Mouse (Mus musculus): Measurements from ENCODE around the gene Prkn.

Prkn gene

GRCm38 (mm10) chr17:12000285-12000684 is 1160.1 kb downstream of the Prkn start:
- in situ Hi-C loops (cut with MboI; ENCODE audit: unreplicated experiment in 2 of 2) = no loop called here

DNA sequence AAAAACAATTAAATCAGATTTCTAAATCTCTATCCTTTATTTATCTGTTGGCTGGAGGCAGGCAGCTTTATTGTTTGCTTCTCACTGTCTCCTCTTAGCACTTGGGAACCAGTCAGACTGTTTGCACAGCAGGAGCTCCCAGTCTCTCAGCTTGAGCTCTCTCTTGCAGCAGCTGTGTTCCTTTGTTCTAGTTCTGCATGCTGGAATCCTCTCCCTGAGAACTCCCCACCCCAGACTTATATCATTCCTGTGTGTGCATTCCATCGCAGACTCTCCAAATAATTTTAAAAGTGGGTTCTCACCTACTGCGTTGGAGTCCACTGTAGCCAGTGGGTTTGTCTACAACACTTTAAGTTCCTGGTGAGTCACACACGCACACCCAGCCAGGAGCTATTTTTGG is 1181.1 kb downstream of the Prkn start:
- in situ Hi-C loops (cut with MboI; ENCODE audit: unreplicated experiment in 2 of 2) = no loop called here

DNA sequence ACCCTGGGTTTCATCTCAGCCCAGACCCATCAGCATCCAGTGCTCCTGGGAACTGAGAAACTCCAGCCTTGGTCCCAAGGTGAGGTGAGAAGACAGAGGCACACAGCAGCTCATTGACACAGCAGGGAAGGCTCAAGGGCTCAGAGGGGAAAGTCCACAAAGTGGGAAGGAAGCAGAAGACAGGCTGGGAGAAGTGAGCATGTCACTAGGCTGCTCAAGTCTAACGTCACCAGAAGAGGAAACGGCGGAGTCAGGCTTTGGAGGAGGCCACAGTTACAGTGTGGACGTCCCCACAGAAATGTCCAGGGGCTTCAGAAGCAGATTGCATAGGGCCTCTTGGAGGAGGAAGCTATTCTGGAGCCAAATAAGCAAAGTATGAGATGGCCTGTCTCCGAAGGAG is 1189.2 kb downstream of the Prkn start:
- in situ Hi-C loops (cut with MboI; ENCODE audit: unreplicated experiment in 2 of 2) = loop anchor here (25.0 kb wide), 2 partner anchors 633 to 783 kb away; no protein-coding TSS in a partner anchor

GRCm38 (mm10) chr17:12029921-12030461 is 1189.8 kb downstream of the Prkn start:
- in situ Hi-C loops (cut with MboI; ENCODE audit: unreplicated experiment in 2 of 2) = loop anchor here (10.0 to 25.0 kb wide), 3 partner anchors 625 to 782 kb away; no protein-coding TSS in a partner anchor

DNA sequence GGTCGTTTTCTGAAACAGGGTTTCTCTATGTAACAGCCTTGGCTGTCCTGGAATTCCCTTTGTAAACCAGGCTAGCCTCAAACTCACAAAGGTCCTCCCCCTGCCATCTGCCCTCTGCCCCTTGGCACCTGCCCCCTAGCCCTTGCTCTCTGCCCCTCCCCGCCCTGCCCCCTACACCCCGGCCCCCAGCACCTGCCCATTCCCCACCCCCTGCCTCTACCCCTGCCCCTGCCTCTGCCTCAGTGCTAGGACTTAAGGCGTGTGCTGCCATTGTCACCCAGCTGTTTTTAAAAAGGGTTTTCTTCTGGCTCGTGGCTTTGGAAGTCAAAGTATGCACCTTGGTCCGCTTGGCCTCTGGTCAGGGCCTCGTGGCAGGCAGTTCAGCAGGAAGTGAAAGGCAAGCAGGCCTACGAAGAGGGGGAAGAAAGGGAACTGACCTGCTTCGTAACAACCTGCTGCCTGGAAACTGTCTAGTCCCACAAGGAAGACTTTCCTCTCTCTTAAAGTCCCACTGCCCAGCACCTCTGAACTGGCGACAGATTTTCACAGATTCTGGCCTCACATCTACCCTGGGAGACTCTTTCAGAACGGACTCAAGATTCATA is 1190.5 kb downstream of the Prkn start:
- in situ Hi-C loops (cut with MboI; ENCODE audit: unreplicated experiment in 2 of 2) = loop anchor here (10.0 to 25.0 kb wide), 3 partner anchors 624 to 782 kb away; no protein-coding TSS in a partner anchor

- in situ Hi-C loops (cut with MboI; ENCODE audit: unreplicated experiment in 2 of 2) = loop anchor here (10.0 to 25.0 kb wide), 3 partner anchors 623 to 781 kb away; no protein-coding TSS in a partner anchor
Measured at GRCm38 (mm10) chr17:12031203-12031942, 1191.2 kb downstream of the Prkn start.

- in situ Hi-C loops (cut with MboI; ENCODE audit: unreplicated experiment in 2 of 2) = loop anchor here (10.0 to 25.0 kb wide), 3 partner anchors 623 to 780 kb away; no protein-coding TSS in a partner anchor
Measured at GRCm38 (mm10) chr17:12032014-12032791, 1192.0 kb downstream of the Prkn start.

DNA sequence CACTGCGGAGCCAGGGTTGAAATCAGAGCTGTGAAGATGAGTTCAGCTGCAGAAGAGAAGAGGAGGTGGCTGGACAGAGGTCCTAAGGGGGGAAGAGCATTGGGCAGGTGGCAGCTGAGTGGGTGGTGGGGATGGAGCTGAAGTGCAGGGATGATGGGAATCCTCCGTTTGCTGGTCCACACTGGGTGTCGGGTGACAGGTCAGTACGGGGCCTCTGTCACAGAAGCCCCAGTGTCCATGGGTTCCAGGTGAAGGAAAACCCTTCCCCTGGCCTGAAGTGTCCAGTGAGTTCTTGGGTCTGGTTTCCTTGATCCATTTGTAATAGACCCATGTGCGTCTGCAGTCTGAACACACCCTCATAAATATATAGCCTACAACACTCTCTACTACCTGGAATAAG is 1195.2 kb downstream of the Prkn start:
- in situ Hi-C loops (cut with MboI; ENCODE audit: unreplicated experiment in 2 of 2) = loop anchor here (5.0 to 25.0 kb wide), 6 partner anchors 177 to 777 kb away; no protein-coding TSS in a partner anchor

- in situ Hi-C loops (cut with MboI; ENCODE audit: unreplicated experiment in 2 of 2) = loop anchor here (5.0 to 25.0 kb wide), 6 partner anchors 176 to 776 kb away; no protein-coding TSS in a partner anchor
Measured at GRCm38 (mm10) chr17:12036205-12036604, 1196.0 kb downstream of the Prkn start.

DNA sequence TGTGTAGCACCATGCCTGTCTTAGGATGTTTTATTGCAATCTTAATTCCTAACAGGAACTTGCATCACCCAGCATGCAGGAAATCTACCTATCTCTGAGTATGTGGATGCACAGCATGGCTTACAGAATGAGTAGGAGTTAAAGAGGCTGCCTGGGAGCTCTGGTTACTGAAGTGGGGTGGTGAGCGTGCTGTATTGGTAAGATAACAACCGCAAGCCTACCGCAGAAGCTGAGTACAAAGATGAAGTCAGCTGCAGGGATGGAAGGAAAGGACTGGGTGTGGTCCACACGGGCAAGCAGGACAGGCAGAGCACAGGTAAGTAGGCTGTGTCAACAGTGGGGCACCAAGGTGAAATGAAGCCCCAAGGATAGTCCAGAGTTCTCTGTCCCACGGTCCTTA is 1196.9 kb downstream of the Prkn start:
- in situ Hi-C loops (cut with MboI; ENCODE audit: unreplicated experiment in 2 of 2) = loop anchor here (5.0 to 25.0 kb wide), 6 partner anchors 175 to 775 kb away; no protein-coding TSS in a partner anchor

DNA sequence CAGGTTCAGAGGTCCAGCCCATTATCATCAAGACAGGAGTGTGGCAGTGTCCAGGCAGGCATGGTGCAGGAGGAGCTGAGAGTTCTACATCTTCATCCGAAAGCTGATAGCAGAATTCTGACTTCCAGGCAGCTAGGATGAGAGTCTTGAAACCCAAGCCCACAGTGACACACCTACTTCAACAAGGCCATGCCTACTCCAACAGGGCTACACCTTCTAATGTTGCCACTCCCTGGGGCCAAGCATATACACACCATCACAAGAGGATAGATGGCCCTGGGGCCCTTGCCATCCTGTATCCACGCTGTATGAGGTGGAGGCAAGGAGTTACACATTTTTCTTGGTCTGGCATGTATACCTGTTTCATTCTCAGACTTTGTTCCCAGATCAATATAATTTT is 1197.4 kb downstream of the Prkn start:
- in situ Hi-C loops (cut with MboI; ENCODE audit: unreplicated experiment in 2 of 2) = loop anchor here (5.0 to 25.0 kb wide), 6 partner anchors 175 to 775 kb away; no protein-coding TSS in a partner anchor

DNA sequence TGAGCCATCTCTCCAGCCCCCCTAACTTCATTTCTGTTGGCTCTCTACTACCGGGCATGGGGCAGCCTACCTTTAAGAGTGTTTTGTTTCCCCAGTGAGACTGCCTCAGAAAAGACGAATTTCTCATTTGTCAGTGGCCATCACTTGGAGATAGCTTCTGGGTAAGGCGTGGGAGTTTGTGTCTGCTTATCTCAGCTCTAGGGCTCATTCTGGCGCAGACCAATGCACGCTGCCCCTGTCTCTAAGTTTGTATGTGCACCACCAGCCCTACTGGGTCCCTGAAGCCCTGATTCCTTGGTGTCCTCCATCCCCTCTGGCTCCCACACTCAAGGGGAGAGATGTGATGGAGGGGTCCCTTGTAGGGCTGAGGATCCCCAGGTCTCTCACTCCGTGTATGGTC is 1198.3 kb downstream of the Prkn start:
- in situ Hi-C loops (cut with MboI; ENCODE audit: unreplicated experiment in 2 of 2) = loop anchor here (5.0 to 25.0 kb wide), 6 partner anchors 174 to 774 kb away; no protein-coding TSS in a partner anchor

GRCm38 (mm10) chr17:12039188-12039587 is 1199.0 kb downstream of the Prkn start:
- in situ Hi-C loops (cut with MboI; ENCODE audit: unreplicated experiment in 2 of 2) = loop anchor here (5.0 to 25.0 kb wide), 6 partner anchors 173 to 773 kb away; no protein-coding TSS in a partner anchor

- in situ Hi-C loops (cut with MboI; ENCODE audit: unreplicated experiment in 2 of 2) = loop anchor here (5.0 to 25.0 kb wide), 7 partner anchors 57 to 772 kb away; no protein-coding TSS in a partner anchor
Measured at GRCm38 (mm10) chr17:12039922-12040321, 1199.7 kb downstream of the Prkn start.

GRCm38 (mm10) chr17:12040546-12040945 is 1200.4 kb downstream of the Prkn start:
- in situ Hi-C loops (cut with MboI; ENCODE audit: unreplicated experiment in 2 of 2) = loop anchor here (5.0 to 25.0 kb wide), 4 partner anchors 57 to 772 kb away; no protein-coding TSS in a partner anchor

DNA sequence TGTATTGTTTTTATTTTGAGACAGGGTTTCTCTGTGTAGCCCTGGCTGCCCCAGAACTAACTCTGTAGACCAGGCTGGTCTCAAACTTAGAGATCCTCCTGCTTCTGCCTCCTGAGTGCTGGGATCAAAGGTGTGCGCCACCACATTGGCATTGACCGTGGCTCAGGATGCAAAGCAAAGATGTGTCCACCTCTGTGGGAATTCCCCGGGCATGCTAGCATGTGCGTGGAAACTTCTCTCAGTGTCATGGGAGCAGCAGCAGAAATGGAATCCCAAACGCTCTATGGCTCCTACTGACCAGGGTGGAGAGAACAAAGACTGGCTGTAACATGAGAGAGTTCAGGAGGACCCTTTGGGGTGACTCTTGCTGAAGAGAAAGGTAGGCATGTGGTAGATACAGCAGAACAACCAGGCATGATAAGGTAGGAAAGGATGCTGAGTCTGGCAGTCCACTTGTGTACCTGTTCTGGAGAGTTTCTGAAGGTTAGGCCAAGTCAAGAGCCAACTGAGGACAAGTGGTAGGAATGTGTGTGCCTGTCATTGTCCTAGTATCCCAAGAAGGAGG is 1201.0 kb downstream of the Prkn start:
- in situ Hi-C loops (cut with MboI; ENCODE audit: unreplicated experiment in 2 of 2) = loop anchor here (5.0 to 25.0 kb wide), 4 partner anchors 56 to 771 kb away; no protein-coding TSS in a partner anchor

DNA sequence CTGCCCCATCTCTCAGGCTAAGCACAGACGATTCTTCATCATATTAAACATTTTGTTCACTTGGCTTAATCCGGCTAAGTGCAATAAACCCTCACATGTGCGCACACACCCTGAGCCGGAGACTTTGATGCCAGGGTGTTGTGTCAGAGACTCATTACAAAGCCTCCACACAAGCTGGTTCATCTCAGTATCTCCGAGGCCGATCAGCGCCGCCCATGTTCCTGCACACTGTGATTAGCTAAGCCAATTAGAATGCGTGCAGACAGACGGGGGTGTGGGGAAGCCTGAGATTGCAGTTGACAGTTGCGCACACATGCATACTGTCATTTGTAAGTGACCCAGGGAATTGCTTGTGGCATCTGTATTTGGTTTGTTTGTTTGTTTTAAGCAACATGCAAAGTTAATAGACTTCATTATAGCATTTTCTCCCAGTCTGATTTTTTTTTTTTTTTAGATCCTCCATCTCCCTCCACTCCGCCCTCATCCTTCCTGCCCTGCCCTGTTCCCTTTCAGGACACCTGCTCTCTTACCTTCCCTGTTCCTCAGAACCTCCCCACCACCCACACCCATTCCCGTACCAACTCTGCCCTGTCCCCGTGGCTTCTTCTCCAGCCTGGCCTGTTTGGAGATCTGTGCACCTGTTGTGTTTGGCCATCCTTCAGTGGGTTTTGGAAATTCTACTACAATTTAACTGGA is 1202.5 kb downstream of the Prkn start:
- in situ Hi-C loops (cut with MboI; ENCODE audit: unreplicated experiment in 2 of 2) = loop anchor here (5.0 to 25.0 kb wide), 4 partner anchors 55 to 770 kb away; no protein-coding TSS in a partner anchor

DNA sequence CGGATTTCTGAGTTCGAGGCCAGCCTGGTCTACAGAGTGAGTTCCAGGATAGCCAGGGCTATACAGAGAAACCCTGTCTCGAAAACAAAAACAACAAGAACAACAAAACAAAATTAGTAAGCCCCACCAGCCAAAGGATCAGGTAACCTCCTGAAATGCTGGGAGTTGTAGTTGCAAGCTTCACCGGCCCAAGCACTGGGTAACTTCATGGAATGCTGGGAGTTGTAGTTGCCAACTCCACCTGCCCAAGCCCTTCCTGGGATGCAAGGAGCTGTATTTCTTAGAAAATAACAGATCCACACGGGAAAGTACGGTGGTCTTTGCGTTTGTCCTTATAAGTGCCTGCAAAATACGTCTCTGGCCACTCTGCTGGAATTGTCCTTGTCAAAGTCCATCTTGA is 1204.0 kb downstream of the Prkn start:
- in situ Hi-C loops (cut with MboI; ENCODE audit: unreplicated experiment in 2 of 2) = loop anchor here (5.0 to 25.0 kb wide), 4 partner anchors 53 to 768 kb away; no protein-coding TSS in a partner anchor

- in situ Hi-C loops (cut with MboI; ENCODE audit: unreplicated experiment in 2 of 2) = loop anchor here (5.0 to 25.0 kb wide), 3 partner anchors 51 to 766 kb away; no protein-coding TSS in a partner anchor
Measured at GRCm38 (mm10) chr17:12045861-12046273, 1205.7 kb downstream of the Prkn start.

Measured in v-Abl transformed pro-B cells (cell line).